Mouse (Mus musculus) 3T3-L1 (cell line): ENCODE measurements around the gene Dap.
A peak's percentile ranks its signal among the peaks of the same experiment; 100 is the strongest.

ENCODE experiments used
- DNase-seq: peaks from one replicate; pipeline ENCODE4 v3.0.0-alpha.2; 2015; ENCODE audit warnings: low read depth, low spot score

The Dap gene

GRCm38 (mm10) chr15:31237368-31237767 is 13.3 kb downstream of the Dap start:
- no peak for DNase-seq

GRCm38 (mm10) chr15:31237898-31238297 is 13.8 kb downstream of the Dap start:
- DNase-seq = no peak

DNA sequence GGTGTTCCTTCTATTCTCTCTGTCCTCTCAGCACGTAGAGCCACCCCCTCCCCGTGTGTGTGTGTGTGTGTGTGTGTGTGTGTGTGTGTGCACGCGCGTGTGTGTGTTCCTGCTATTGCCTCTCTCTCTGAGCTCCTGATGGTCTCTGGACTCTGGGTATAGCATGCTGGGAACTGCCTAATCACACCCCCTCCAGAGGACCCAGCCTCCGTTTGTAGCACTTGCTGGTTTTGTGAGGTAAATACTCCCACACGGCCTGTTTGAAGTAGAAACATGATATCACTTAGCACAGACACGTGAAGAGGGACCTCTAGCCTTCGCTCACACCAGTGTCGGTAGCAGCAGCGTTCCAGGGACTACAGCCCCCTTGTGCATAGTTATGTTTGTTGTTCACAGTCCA is 14.5 kb downstream of the Dap start:
- DNase-seq = no peak

DNA sequence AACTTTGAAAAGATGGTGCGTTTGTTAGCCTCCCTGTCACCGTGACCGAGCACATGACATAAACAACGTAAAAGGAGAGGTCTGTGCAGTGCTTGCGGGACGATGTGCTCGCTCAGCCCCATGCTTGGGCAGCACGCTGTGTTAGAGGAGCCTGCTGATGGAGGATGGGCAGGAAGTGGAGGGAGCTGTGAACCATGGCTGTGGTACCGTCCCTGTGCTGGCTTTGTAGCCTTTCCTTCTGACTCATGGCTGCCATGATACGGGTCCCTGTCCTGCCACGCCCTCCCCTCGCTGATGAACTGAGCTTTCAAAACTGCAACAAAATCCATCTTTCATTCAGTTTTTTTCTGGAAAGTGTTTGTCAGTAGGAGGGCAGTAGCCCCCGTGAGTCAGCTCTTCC is 15.6 kb downstream of the Dap start:
- DNase-seq = no peak

DNA sequence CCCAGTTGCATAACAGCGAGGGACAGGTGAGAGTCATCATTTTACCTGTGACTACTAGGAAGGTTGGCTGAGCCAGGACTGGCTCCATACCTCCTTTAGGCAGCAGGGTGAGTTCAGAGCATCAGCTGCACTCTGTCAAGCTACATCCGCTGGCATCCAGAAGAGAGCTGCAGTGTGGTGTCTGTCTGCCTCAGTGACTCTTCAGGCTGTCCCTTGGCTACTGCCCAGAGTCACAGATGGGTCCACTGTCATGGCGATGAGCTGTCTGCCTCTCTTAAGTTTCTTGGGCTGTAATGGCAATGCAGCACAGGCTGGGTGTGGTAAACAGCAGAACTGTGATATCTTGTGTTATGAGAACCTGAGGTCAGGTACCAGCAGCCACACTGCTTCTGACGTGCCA is 16.1 kb downstream of the Dap start:
- DNase-seq = no peak

- no peak for DNase-seq
These were observed 19.1 kb downstream of the Dap start for GRCm38 (mm10) chr15:31243260-31243659.

GRCm38 (mm10) chr15:31244696-31245445 is 20.8 kb downstream of the Dap start:
- DNase-seq = no peak

GRCm38 (mm10) chr15:31245934-31246333 is 21.8 kb downstream of the Dap start:
- DNase-seq = peak; percentile 81

DNA sequence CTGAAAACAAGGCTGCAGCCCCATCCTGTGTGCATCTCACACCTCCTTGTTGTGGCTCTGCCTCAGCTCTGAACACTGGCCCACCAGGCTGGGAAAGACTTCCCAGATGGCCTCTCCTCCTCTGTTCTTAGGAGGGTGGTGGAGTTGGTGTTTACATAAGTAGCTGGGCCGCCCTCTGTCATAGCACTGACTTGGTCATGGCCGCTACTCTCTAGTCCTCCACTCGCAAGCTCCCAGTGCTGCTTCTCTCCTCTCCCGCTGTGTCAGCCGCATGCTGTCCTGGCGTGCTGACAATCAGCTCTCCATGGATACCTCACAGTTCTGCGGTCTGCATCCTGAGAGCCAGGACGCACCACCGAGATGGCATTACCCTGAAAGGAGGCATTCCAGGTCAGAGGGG is 22.9 kb downstream of the Dap start:
- DNase-seq = no peak

DNA sequence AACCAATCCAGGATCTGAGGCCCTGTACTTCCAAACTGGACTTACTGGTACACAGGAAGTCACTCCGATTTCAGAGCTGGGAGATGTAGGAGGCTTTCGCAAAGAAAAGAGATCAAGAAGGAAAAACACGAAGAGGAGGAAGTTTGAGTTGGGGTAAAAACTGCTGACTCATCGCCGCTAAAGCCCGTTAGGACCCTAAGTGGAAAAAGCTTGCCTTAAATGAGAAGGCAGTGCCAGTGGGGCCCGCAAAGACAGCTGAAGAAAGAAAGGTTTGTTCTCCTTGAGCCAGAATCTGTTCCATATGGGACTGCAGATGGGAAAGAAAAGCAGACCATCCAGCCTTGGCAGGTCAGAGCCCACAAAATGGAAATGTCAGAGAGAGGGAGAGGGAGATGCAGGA is 24.8 kb downstream of the Dap start:
- peak; percentile 21 for DNase-seq

DNA sequence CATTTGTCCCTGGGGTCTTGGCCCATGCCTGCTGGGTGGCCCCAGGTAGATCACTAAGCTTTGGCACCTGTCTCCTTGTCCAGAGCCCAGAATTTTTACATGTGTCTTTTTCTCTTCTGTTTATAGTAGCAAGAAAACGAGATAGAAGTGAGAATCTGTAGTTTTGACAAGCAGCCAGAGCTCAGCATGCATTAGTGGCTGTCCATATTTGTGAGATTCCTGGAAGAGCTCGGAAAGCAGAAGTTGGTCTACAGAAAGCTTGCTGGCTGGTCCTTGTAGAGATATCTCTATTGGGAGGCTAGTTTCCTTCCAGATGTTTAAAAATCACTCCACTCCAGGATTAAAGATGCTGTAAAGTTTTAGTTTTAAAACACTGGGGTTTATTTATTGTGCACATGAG is 25.9 kb downstream of the Dap start:
- DNase-seq = no peak

DNA sequence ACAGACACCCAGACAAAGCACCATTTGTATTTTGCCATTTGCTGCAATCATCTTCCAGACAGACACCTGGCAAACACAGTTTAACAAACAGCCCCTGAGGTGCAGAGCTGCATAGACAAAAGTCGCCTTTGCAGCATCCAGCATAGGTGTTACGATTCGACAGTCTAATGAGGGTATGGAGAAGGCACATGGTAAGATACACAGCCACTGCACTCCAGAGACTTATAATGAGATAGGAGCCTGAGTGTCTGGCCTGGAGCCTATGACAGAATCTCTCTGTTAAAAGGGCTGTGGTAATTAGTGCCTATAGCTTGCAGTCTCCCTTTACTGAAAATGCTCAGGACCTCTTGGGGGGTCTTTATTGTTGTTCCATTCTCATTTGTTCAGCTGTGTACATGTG is 26.6 kb downstream of the Dap start:
- DNase-seq = no peak

DNA sequence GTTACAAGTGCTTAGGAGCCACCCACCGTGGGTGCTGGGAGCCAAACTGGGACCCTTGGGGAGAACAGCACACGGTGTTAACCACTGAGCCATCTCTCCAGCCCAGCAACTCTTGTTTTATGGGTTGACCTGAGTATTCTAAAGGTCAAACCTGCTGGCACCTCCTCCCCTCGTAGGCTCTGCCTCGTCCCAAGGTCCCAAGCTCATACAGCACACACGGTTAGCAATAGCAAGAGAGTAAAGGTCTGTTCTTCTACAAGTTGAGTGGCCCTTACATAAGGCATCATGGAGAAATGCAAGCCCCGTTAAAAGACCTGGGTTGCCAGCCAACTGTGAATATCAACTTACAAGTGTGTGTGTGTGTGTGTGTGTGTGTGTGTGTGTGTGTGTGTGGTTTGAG is 27.1 kb downstream of the Dap start:
- DNase-seq = peak; percentile 30

DNA sequence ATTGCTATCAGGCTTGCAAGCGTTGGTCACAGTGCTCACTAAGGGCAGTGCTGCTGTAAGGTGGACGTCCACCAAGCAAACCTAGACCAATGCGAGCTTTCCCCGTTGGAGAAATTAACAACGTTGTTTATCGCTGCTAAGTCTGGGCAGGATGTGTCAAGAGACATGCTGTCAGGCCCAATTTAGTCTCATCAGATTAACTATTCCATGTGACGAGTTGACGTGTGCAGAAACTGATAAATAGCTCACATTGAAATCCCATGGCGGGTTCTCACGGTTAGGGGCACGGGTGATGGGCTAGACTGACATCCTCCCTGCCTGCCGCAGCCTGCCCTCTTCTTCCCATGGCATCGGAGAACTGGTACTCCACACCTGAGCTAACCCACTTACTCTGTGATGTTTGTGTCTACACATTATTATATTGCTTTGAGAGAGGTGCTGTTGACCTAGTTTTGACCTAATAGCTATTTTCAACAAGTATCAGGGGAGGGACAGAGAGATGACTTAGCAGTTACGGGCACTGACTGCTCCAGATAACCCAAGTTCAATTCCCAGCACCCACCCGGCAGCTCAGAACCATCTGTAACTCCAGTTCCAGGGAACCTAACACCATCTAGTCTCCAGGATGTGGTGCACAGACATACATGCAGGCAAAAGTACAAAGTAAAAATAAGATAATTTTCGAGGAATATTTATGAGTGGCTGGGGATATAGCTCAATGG is 28.6 kb downstream of the Dap start:
- no peak for DNase-seq

- no peak for DNase-seq
These were observed 29.3 kb downstream of the Dap start for GRCm38 (mm10) chr15:31253380-31253779.

DNA sequence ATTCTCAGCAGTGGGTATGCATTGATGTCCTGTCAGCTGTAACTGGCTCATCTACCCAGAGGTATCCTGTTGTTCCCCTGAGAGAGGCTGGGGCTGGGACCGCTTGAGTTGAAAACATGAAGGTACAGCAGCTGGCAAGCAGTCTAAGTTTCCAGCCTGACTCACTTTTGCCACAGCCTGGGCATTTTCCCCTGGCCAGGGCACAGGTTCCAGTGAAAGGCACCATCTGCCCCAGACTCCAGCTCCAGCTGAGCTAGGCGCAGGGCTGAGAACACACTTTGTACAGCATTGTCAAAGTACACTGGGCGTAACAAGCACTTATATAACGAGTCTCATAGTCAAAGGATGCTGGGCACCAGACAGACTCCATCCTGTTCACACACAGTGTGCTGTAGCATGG is 29.8 kb downstream of the Dap start:
- DNase-seq = peak; percentile 77

DNA sequence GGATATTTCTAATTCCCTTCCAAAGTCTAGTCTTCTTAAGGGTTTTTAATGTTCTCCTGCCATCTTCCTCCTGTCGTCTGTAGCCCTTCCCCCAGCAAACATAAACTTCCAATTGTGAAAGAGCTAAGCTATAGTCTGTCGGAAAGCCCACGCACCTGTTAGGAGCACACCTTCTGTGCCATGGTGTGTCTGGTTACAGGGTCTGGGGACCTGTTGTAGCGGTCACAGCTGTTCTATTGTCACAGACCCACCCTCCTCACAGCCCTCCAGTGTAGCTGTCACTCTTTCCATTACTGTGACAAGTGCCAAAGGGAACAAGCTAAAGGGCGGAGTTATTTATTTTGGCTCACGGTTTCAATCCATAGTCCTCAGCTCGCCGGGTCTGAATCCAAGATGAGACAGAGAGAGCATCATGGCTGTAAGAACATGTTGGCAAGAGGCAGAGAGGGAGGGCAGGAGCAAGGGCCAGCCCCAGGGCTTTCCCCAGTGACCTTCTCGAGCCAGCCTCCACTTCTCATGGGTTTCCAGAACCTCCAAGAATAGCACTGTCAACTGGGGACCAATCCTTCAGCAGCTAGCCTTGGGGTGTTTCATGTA is 30.9 kb downstream of the Dap start:
- no peak for DNase-seq

GRCm38 (mm10) chr15:31255762-31256161 is 31.6 kb downstream of the Dap start:
- DNase-seq = no peak

GRCm38 (mm10) chr15:31257329-31257728 is 33.2 kb downstream of the Dap start:
- DNase-seq = no peak

- DNase-seq = no peak
These were observed 34.0 kb downstream of the Dap start for GRCm38 (mm10) chr15:31258029-31258692.

DNA sequence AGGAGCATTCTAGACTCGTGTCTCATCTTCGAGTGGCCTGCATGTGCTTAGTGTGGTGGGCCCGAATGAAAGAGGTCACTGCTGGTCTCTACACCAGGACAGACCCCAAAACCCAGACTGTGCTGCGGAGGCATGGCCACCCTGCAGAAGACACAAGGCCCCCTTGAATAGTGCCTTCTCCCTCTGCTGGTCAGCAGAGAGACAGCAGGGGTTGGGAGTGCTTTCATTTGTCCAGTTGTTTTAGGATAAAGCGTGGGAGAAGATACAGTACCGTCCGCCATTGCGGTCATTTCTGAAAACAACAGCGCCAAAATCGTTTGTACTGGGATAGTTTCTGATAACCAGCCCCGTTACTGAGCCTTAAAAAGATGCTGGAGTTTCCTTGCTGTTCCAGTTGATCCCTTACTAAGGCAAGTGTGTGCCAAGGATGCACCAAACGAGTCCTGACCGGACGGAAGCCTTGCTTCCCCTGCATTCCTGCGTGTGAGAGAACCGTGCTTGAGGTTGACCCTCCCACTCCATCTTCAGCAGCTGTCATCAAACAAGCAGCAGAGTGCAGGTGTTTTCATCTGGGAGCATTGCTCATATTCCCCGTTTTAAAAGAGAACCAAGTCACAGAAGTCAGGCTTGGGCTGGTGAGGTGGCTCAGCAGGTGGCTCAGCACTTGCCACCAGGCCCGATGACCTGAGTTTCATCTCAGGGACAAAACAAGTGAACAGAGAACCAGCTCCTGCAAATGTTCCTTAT is 34.8 kb downstream of the Dap start:
- no peak for DNase-seq

DNA sequence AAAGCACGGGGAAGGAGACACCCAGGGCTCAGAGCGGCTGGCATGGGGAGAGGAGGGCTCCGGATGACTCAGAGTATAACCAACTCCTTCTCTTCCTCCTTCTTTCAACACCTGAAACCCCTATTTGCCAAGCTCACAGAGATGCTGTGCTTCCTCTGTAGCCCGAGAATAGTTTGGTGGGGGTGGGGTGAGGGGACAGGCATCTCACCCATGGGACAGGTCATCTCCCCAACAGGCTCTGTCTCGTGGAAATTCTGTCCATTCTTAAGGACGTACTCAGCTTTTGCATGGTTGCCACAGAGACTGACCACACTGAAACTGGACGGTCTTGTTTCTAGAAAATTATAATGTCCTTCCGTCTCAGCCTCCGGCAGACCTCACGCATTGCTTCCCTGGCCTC is 37.0 kb downstream of the Dap start:
- no peak for DNase-seq
